In the genomic region with DNA sequence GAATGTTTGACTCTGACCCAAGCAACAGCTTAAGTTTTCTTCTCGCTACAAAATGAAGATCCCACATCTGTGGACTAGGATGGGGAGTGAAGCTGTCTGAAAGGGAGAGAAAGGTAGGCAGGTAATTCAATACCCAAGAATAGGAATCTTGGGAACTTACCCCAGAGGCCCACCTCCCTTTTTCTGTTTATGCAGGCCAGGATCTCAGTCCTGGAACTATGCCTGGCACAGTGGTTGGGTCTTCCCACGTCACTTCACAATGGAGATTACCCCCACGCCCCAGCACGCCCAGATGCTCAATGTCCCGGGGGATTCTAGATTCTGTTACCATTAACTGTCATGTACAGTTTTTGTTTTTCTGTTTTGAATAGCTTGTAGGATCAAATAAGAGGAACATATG, we compare ENCODE assay signal across 31 mouse cellular contexts.
"Had no signal": no experiment of that assay in that cellular context is flagged by ENCODE, and none has a peak within 500 bp of the region (broad histone marks: within the 10 kb centered on the region; RNA-seq: fewer than 3 reads in every experiment).

No protein-coding gene starts in this region.

- H3K27ac ChIP-seq: limb, embryonic 10.5 days; limb, embryonic 12.5 days; limb, embryonic 13.5 days; limb, embryonic 15.5 days; liver, embryonic 12.5 days; liver, embryonic 13.5 days; liver, embryonic 14.5 days; liver, embryonic 15.5 days; lung, embryonic 15.5 days; macrophage; midbrain, embryonic 10.5 days; midbrain, embryonic 12.5 days; midbrain, embryonic 13.5 days; midbrain, embryonic 15.5 days; neural tube, embryonic 12.5 days; neural tube, embryonic 13.5 days had no signal

- H3K9ac ChIP-seq: limb, embryonic 12.5 days; limb, embryonic 13.5 days; limb, embryonic 15.5 days; liver, embryonic 12.5 days; liver, embryonic 13.5 days; liver, embryonic 14.5 days; liver, embryonic 15.5 days; liver, postnatal 0 days; lung, embryonic 14.5 days; lung, embryonic 15.5 days; midbrain, embryonic 12.5 days; midbrain, embryonic 13.5 days; midbrain, embryonic 15.5 days; neural tube, embryonic 12.5 days; neural tube, embryonic 13.5 days had no signal

- H3K27me3 ChIP-seq: limb, embryonic 12.5 days; limb, embryonic 13.5 days; limb, embryonic 15.5 days; liver, embryonic 12.5 days; liver, embryonic 13.5 days; liver, embryonic 15.5 days; lung, embryonic 15.5 days; midbrain, embryonic 12.5 days; midbrain, embryonic 13.5 days; midbrain, embryonic 15.5 days; neural tube, embryonic 12.5 days; neural tube, embryonic 13.5 days had no signal

- H3K4me2 ChIP-seq: limb, embryonic 12.5 days; limb, embryonic 13.5 days; limb, embryonic 15.5 days; liver, embryonic 11.5 days; liver, embryonic 12.5 days; liver, embryonic 13.5 days; liver, embryonic 15.5 days; lung, embryonic 14.5 days; lung, embryonic 15.5 days; midbrain, embryonic 12.5 days; midbrain, embryonic 13.5 days; midbrain, embryonic 15.5 days; neural tube, embryonic 12.5 days; neural tube, embryonic 13.5 days had no signal

- H3K36me3 ChIP-seq: limb, embryonic 10.5 days; limb, embryonic 12.5 days; liver, embryonic 12.5 days; liver, embryonic 13.5 days; liver, embryonic 15.5 days; lung, embryonic 15.5 days; midbrain, embryonic 10.5 days; midbrain, embryonic 12.5 days; midbrain, embryonic 15.5 days; neural tube, embryonic 12.5 days had no signal

- DNase-seq: left cerebral cortex, postnatal 4 days; liver; liver, postnatal 0 days; lung, adult 18-20 months; lung, adult 2 months; lung, embryonic 14.5 days; lung, postnatal 10 days; lung, postnatal 14 days; lung, postnatal 36 days; lung, postnatal 4 days had no signal

- H3K9me3 ChIP-seq: limb, embryonic 10.5 days; limb, embryonic 12.5 days; limb, embryonic 13.5 days; limb, embryonic 15.5 days; liver, embryonic 12.5 days; liver, embryonic 13.5 days; liver, embryonic 15.5 days; lung, embryonic 15.5 days; megakaryocyte, embryonic 14.5 days; midbrain, embryonic 10.5 days; midbrain, embryonic 12.5 days; midbrain, embryonic 13.5 days; midbrain, embryonic 15.5 days; neural tube, embryonic 12.5 days; neural tube, embryonic 13.5 days had no signal

- ATAC-seq: lung, postnatal 0 days; midbrain, embryonic 13.5 days; midbrain, embryonic 15.5 days; midbrain, embryonic 16.5 days had no signal

- H3K4me3 ChIP-seq: limb, embryonic 10.5 days; limb, embryonic 12.5 days; limb, embryonic 13.5 days; limb, embryonic 15.5 days; liver, embryonic 12.5 days; liver, embryonic 13.5 days; liver, embryonic 15.5 days; lung, embryonic 15.5 days; megakaryocyte, embryonic 14.5 days; midbrain, embryonic 10.5 days; midbrain, embryonic 12.5 days; midbrain, embryonic 13.5 days; midbrain, embryonic 15.5 days; myocyte; neural tube, embryonic 12.5 days; neural tube, embryonic 13.5 days had no signal
